Mouse (Mus musculus) neural tube, embryonic 15.5 days (tissue): ENCODE results near the gene Hp. TPM values are rescaled to one million over a fixed set of nuclear protein-coding genes. Genes with fewer than 3 reads are reported as not detected.

Experiments used
- ATAC-seq: fragments of 200-750 bp; cut with Nextera tagmentation; 2 replicates; pipeline ENCODE4 v1.8.0; 2017; ENCODE audit warnings: mild to moderate bottlenecking, moderate TSS enrichment, moderate library complexity; ENCODE audit not compliant: low FRiP score
- H3K27ac ChIP-seq: fragments of 300-500 bp; sonication (generic); replicated peaks from 2 replicates; pipeline ENCODE4 v1.5.1; 2015; ENCODE audit warnings: mild to moderate bottlenecking, inconsistent platforms
- H3K27me3 ChIP-seq: fragments of 300-500 bp; sonication (generic); replicated peaks from 2 replicates; pipeline ENCODE4 v1.6.1; 2015; ENCODE audit warnings: inconsistent platforms
- H3K36me3 ChIP-seq: fragments of 300-500 bp; sonication (generic); 2 replicates; pipeline ENCODE4 v1.6.1; 2015; ENCODE audit warnings: inconsistent platforms
- H3K4me1 ChIP-seq: fragments of 300-500 bp; sonication (generic); 2 replicates; pipeline ENCODE4 v1.6.1; 2015; ENCODE audit warnings: inconsistent platforms
- H3K4me2 ChIP-seq: fragments of 300-500 bp; sonication (generic); 2 replicates; pipeline ENCODE4 v1.6.1; 2015; ENCODE audit warnings: inconsistent platforms, mild to moderate bottlenecking, moderate library complexity
- H3K4me3 ChIP-seq: fragments of 300-500 bp; sonication (generic); replicated peaks from 2 replicates; pipeline ENCODE4 v1.5.1; 2015; ENCODE audit warnings: mild to moderate bottlenecking, inconsistent platforms
- H3K9ac ChIP-seq: fragments of 300-500 bp; sonication (generic); replicated peaks from 2 replicates; pipeline ENCODE4 v1.6.1; 2015; ENCODE audit warnings: mild to moderate bottlenecking, inconsistent platforms
- H3K9me3 ChIP-seq: fragments of 300-500 bp; sonication (generic); replicated peaks from 2 replicates; pipeline ENCODE4 v1.6.1; 2016; ENCODE audit warnings: inconsistent platforms
- WGBS: fragments of 180-500 bp; shearing (Covaris S2); methylation state at CpG from one replicate; pipeline ENCODE4 v1.1.7; 2015; ENCODE audit warnings: mixed read lengths; 5-methylcytosine and 5-hydroxymethylcytosine counted together
- polyA plus RNA-seq: library from polyadenylated mRNA; unstranded; fragments of >200 nt; fragmentation: Nextera tagmentation; extraction: Ambion mirVana; gene quantifications from 2 replicates; pipeline ENCODE4 v1.2.1, GENCODE M21; 2015

The Hp gene
- polyA plus RNA-seq, 1 experiment from 2014 or later = 0.51 TPM

GRCm38 (mm10) chr8:109544049-109544448 lies 34.9 kb downstream of the Hp start:
- 47% methylated on average over 3 of the region's 3 CpGs for WGBS
- no peaks in the 10 kb centered on the region for H3K9me3 ChIP-seq
- no peak for ATAC-seq
- no peak overlapping the region for H3K27ac ChIP-seq
- no peak overlapping the region for H3K4me3 ChIP-seq
- H3K4me2 ChIP-seq = no peak overlapping the region
- H3K9ac ChIP-seq = no peak overlapping the region
- H3K27me3 ChIP-seq = no peaks in the 10 kb centered on the region
- H3K4me1 ChIP-seq = no peaks in the 10 kb centered on the region
- peaks cover 28% of the 10 kb centered on the region for H3K36me3 ChIP-seq

GRCm38 (mm10) chr8:109542748-109543519 lies 36.0 kb downstream of the Hp start:
- H3K27me3 ChIP-seq = no peaks in the 10 kb centered on the region
- no peaks in the 10 kb centered on the region for H3K4me1 ChIP-seq
- peaks cover 17% of the 10 kb centered on the region for H3K36me3 ChIP-seq
- H3K27ac ChIP-seq = no peak overlapping the region
- no peak overlapping the region for H3K4me3 ChIP-seq
- no peaks in the 10 kb centered on the region for H3K9me3 ChIP-seq
- ATAC-seq = no peak
- WGBS = 81% methylated on average over 8 of the region's 8 CpGs
- no peak overlapping the region for H3K4me2 ChIP-seq
- H3K9ac ChIP-seq = no peak overlapping the region

GRCm38 (mm10) chr8:109542165-109542564 lies 36.8 kb downstream of the Hp start:
- Histone ChIP-seq H3K4me2 (no peak overlapping the region), H3K27me3 (no peaks in the 10 kb centered on the region), H3K4me1 (no peaks in the 10 kb centered on the region), H3K9me3 (no peaks in the 10 kb centered on the region), H3K4me3 (no peak overlapping the region), H3K27ac (no peak overlapping the region), H3K36me3 (peaks cover 10% of the 10 kb centered on the region; the same call in 1 of the 2 replicates), H3K9ac (no peak overlapping the region)
- WGBS = 71% methylated on average over 5 of the region's 5 CpGs
- no peak for ATAC-seq

GRCm38 (mm10) chr8:109536703-109537102 lies 42.3 kb downstream of the Hp start:
- WGBS = 7% methylated on average over 5 of the region's 5 CpGs
- H3K27ac ChIP-seq = peak overlapping the region; percentile 54
- no peaks in the 10 kb centered on the region for H3K36me3 ChIP-seq
- H3K4me1 ChIP-seq = peaks cover 8% of the 10 kb centered on the region
- H3K9me3 ChIP-seq = no peaks in the 10 kb centered on the region
- H3K4me3 ChIP-seq = no peak overlapping the region
- peak overlapping the region; percentile 42 for H3K4me2 ChIP-seq
- ATAC-seq = peak; percentile 83
- no peaks in the 10 kb centered on the region for H3K27me3 ChIP-seq
- H3K9ac ChIP-seq = no peak overlapping the region; the same call in 1 of the 2 replicates

GRCm38 (mm10) chr8:109535140-109535990 lies 43.6 kb downstream of the Hp start:
- 91% methylated on average over 19 of the region's 19 CpGs for WGBS
- H3K27me3 ChIP-seq = no peaks in the 10 kb centered on the region
- H3K27ac ChIP-seq = no peak overlapping the region
- ATAC-seq = no peak
- H3K4me2 ChIP-seq = no peak overlapping the region
- no peak overlapping the region for H3K9ac ChIP-seq
- H3K9me3 ChIP-seq = no peaks in the 10 kb centered on the region
- no peaks in the 10 kb centered on the region for H3K36me3 ChIP-seq
- peaks cover 8% of the 10 kb centered on the region for H3K4me1 ChIP-seq
- H3K4me3 ChIP-seq = no peak overlapping the region

Other genes with a start within 250 kb of the Hp start
- gene Pmfbp1, start 85.1 kb downstream of the Hp start, polyA plus RNA-seq = 1.0 and 1.5 TPM in 2 replicates
- 13.8 and 17.2 TPM in 2 replicates for gene Dhx38, start 13.3 kb downstream of the Hp start, polyA plus RNA-seq
- 28.7 and 29.6 TPM in 2 replicates for gene Txnl4b, start 13.3 kb downstream of the Hp start, polyA plus RNA-seq
- 33.0 and 35.5 TPM in 2 replicates for gene Dhodh, start 29.5 kb upstream of the Hp start, polyA plus RNA-seq
- gene Pkd1l3, start 35.3 kb upstream of the Hp start, polyA plus RNA-seq = 0.04 and 0.22 TPM in 2 replicates
- 145 and 146 TPM in 2 replicates for gene Ist1, start 114.1 kb upstream of the Hp start, polyA plus RNA-seq
- 54.0 and 62.0 TPM in 2 replicates for gene Zfp821, start 126.4 kb upstream of the Hp start, polyA plus RNA-seq
- 3.3 and 3.7 TPM in 2 replicates for gene Atxn1l, start 158.6 kb upstream of the Hp start, polyA plus RNA-seq
- gene Ap1g1, start 199.4 kb upstream of the Hp start, polyA plus RNA-seq = 44.7 and 45.8 TPM in 2 replicates